In the genomic region with DNA sequence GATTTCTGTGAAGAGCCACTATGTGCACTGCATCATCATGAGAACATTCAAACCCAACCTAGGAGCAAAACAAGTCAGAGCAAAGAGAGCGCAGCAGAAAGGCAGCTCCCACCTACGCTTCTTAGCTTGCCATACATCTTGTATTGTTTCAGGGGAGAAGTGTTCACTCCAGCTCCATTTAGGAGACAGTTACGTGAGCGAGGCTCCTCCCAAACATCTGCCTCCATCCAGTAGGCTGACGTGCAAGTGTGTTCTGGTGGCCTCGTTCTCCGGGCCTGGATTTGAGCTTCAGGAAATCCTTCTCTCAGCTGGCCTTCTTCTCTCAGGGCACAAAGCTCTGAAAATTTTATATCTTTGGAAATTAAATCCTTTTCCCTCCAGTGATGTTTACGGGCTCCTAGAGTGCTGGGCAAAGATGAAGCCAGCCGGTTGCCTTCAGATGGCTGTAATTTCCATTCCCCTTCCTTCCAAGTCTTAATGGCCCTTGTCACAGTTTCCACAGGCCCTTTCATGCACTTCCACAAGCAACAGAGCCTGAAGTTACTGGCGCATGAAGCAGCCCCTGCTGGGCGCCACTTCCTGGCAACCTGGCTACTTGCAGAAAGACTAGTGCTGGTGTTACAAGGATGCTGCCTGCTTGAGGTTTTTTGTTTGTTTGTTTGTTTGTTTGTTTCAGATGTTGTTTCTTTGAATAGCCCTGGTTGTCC, we compare ENCODE assay signal across 9 mouse cellular contexts.
DNase-seq lines count a peak whose midpoint lies in the region; ATAC-seq and TF ChIP-seq lines count a peak whose summit lies in the region.
"Had no signal": no experiment of that assay in that cellular context is flagged by ENCODE, and none has a peak within 500 bp of the region (broad histone marks: within the 10 kb centered on the region; RNA-seq: fewer than 3 reads in every experiment).

No protein-coding gene starts in this region.

- no peak overlapping the region for H3K4me2 ChIP-seq in midbrain, embryonic 16.5 days (ENCODE audit: low read length)
- H3K4me2 ChIP-seq in midbrain, embryonic 15.5 days, result no peak overlapping the region
- H3K4me2 ChIP-seq in kidney, postnatal 0 days (ENCODE audit: low read length), result no peak overlapping the region

- peak; percentile 33 for DNase-seq in embryo, embryonic 10 days (ENCODE audit: low spot score)
- no peak for DNase-seq in embryo, embryonic 9.5 days (ENCODE audit: extremely low spot score)
- DNase-seq in kidney, postnatal 0 days (ENCODE audit: low spot score), result peak; percentile 82
- no peak for DNase-seq in urinary bladder, postnatal 10 days (ENCODE audit: low spot score)
- DNase-seq in urinary bladder, adult 2 months (ENCODE audit: low spot score), result no peak

- TF ChIP-seq POLR2A in olfactory bulb, adult 2 months (IDR thresholded peaks at IDR 0.05; ENCODE audit: insufficient read depth, low read depth, low read length), result no peak

- WGBS in midbrain, embryonic 16.5 days, result 65% methylated on average over 11 of the region's 11 CpGs
- WGBS in midbrain, embryonic 15.5 days, result 64% methylated on average over 11 of the region's 11 CpGs
- 38% methylated on average over 11 of the region's 11 CpGs for WGBS in kidney, postnatal 0 days
- 24% methylated on average over 11 of the region's 11 CpGs for WGBS in olfactory bulb, adult 2 months

- no peaks in the 10 kb centered on the region for H3K9me3 ChIP-seq in midbrain, embryonic 16.5 days (replicated peaks; ENCODE audit: control insufficient read depth, low read length, poor library complexity, severe bottlenecking)
- H3K9me3 ChIP-seq in midbrain, embryonic 15.5 days, result no peaks in the 10 kb centered on the region
- no peaks in the 10 kb centered on the region for H3K9me3 ChIP-seq in kidney, postnatal 0 days (replicated peaks; ENCODE audit: low read length)

- peaks cover 9% of the 10 kb centered on the region for H3K4me1 ChIP-seq in midbrain, embryonic 16.5 days (ENCODE audit: control insufficient read depth, insufficient read depth, low read length)
- peaks cover under 1% of the 10 kb centered on the region; the same call in 1 of the 2 replicates for H3K4me1 ChIP-seq in midbrain, embryonic 15.5 days
- peaks cover 14% of the 10 kb centered on the region; the same call in 1 of the 2 replicates for H3K4me1 ChIP-seq in kidney, postnatal 0 days (replicated peaks; ENCODE audit: insufficient read depth, low read length)
- H3K4me1 ChIP-seq in olfactory bulb, adult 2 months (ENCODE audit: control insufficient read depth, insufficient read depth, low read length), result peaks cover 21% of the 10 kb centered on the region

- TF ChIP-seq CTCF in kidney, postnatal 0 days (IDR thresholded peaks at IDR 0.05; ENCODE audit: low read depth), result peak; percentile 30; the same call in 1 of the 2 replicates
- no peak for TF ChIP-seq CTCF in olfactory bulb, adult 2 months (IDR thresholded peaks at IDR 0.05; ENCODE audit: insufficient read depth, low read depth, low read length)

- H3K4me3 ChIP-seq in midbrain, embryonic 16.5 days (ENCODE audit: low read depth, low read length), result no peak overlapping the region
- no peak overlapping the region for H3K4me3 ChIP-seq in midbrain, embryonic 15.5 days
- no peak overlapping the region for H3K4me3 ChIP-seq in kidney, postnatal 0 days (replicated peaks; ENCODE audit: low read depth, low read length)
- no peak overlapping the region for H3K4me3 ChIP-seq in olfactory bulb, adult 2 months (ENCODE audit: insufficient read depth, low read depth, low read length)

- ATAC-seq in midbrain, embryonic 16.5 days, result no peak
- ATAC-seq in midbrain, embryonic 15.5 days (replicated peaks), result no peak
- ATAC-seq in kidney, postnatal 0 days (replicated peaks; ENCODE audit: low FRiP score, low read depth), result no peak
- ATAC-seq: activated CD4-positive, CD25-positive, alpha-beta regulatory T cell, adult 4 months had no signal

- no peaks in the 10 kb centered on the region for H3K36me3 ChIP-seq in midbrain, embryonic 16.5 days (ENCODE audit: control insufficient read depth, insufficient read depth, low read length)
- H3K36me3 ChIP-seq in midbrain, embryonic 15.5 days (replicated peaks), result no peaks in the 10 kb centered on the region
- no peaks in the 10 kb centered on the region for H3K36me3 ChIP-seq in kidney, postnatal 0 days (ENCODE audit: insufficient read depth, low read length)

- no peak overlapping the region for H3K9ac ChIP-seq in midbrain, embryonic 16.5 days (ENCODE audit: low read depth, low read length)
- no peak overlapping the region for H3K9ac ChIP-seq in midbrain, embryonic 15.5 days
- H3K9ac ChIP-seq in kidney, postnatal 0 days (ENCODE audit: low read depth, low read length), result no peak overlapping the region

- no peaks in the 10 kb centered on the region for H3K27me3 ChIP-seq in midbrain, embryonic 16.5 days (ENCODE audit: control insufficient read depth, insufficient read depth, low read depth, low read length)
- H3K27me3 ChIP-seq in midbrain, embryonic 15.5 days (replicated peaks), result no peaks in the 10 kb centered on the region
- H3K27me3 ChIP-seq in kidney, postnatal 0 days (ENCODE audit: insufficient read depth, low read length), result no peaks in the 10 kb centered on the region

- H3K27ac ChIP-seq in midbrain, embryonic 16.5 days (ENCODE audit: low read length), result peak overlapping the region; percentile 29
- no peak overlapping the region for H3K27ac ChIP-seq in midbrain, embryonic 15.5 days
- H3K27ac ChIP-seq in kidney, postnatal 0 days, result peak overlapping the region; percentile 68
- H3K27ac ChIP-seq in olfactory bulb, adult 2 months (ENCODE audit: insufficient read depth, low read depth, low read length), result peak overlapping the region; percentile 96

Comparison
In these comparisons a context has a peak if more than half of its experiments do, and no peak if none do; other contexts are left out.
1. DNase-seq: peak in embryo, embryonic 10 days (single experiment) and kidney, postnatal 0 days (single experiment); none in embryo, embryonic 9.5 days (single experiment), urinary bladder, postnatal 10 days (single experiment) and urinary bladder, adult 2 months (single experiment).